Mouse (Mus musculus) ovary, postnatal 10 days (tissue): ENCODE data around the gene Fam173b.
"Not testable (repeated sequence)": the region's sequence is repeated elsewhere in the genome, so short reads cannot be mapped to it uniquely, and the experiment has no call there.

Experiments used
- DNase-seq: peaks from one replicate; pipeline ENCODE4 v3.0.0; 2022; ENCODE audit warnings: low spot score

Fam173b gene

GRCm38 (mm10) chr15:31601646-31602374 is at the start of gene Fam173b, which contains the start of gene Cct5:
Gene Fam173b, plus strand, starts transcription at chr15:31601852.
Gene Cct5, minus strand, starts transcription at chr15:31601804.
- peak; percentile 99 for DNase-seq

- no peak for DNase-seq
Observed at GRCm38 (mm10) chr15:31554855-31555254, 46.8 kb upstream of the Fam173b start.

- no peak for DNase-seq
Observed at GRCm38 (mm10) chr15:31561390-31561789, 40.3 kb upstream of the Fam173b start.

- no peak for DNase-seq
Observed at GRCm38 (mm10) chr15:31561976-31562375, 39.7 kb upstream of the Fam173b start.

GRCm38 (mm10) chr15:31562847-31563246 is 38.8 kb upstream of the Fam173b start:
- no peak for DNase-seq

- DNase-seq = no peak
Observed at GRCm38 (mm10) chr15:31563577-31564546, 37.8 kb upstream of the Fam173b start.

GRCm38 (mm10) chr15:31565184-31565583 is 36.5 kb upstream of the Fam173b start, which contains the start of gene Cmbl:
Gene Cmbl, plus strand, starts transcription at chr15:31565389.
- DNase-seq = no peak

- DNase-seq = no peak
Observed at GRCm38 (mm10) chr15:31565786-31566185, 35.9 kb upstream of the Fam173b start.

GRCm38 (mm10) chr15:31567431-31567830 is 34.2 kb upstream of the Fam173b start:
- no peak for DNase-seq

GRCm38 (mm10) chr15:31568581-31568996 is 33.1 kb upstream of the Fam173b start:
- no peak for DNase-seq

- no peak for DNase-seq
Observed at GRCm38 (mm10) chr15:31569325-31570022, 32.2 kb upstream of the Fam173b start.

GRCm38 (mm10) chr15:31570959-31571358 is 30.7 kb upstream of the Fam173b start:
- no peak for DNase-seq

GRCm38 (mm10) chr15:31571906-31572722 is 29.5 kb upstream of the Fam173b start:
- DNase-seq = no peak

- DNase-seq = no peak
Observed at GRCm38 (mm10) chr15:31573287-31573686, 28.4 kb upstream of the Fam173b start.

GRCm38 (mm10) chr15:31573692-31574091 is 28.0 kb upstream of the Fam173b start:
- DNase-seq = no peak

- no peak for DNase-seq
Observed at GRCm38 (mm10) chr15:31576076-31576475, 25.6 kb upstream of the Fam173b start.

GRCm38 (mm10) chr15:31581086-31581485 is 20.6 kb upstream of the Fam173b start:
- not testable (repeated sequence) for DNase-seq

GRCm38 (mm10) chr15:31583304-31584085 is 18.2 kb upstream of the Fam173b start:
- DNase-seq = no peak

GRCm38 (mm10) chr15:31585238-31585637 is 16.4 kb upstream of the Fam173b start:
- no peak for DNase-seq

- DNase-seq = no peak
Observed at GRCm38 (mm10) chr15:31586088-31586487, 15.6 kb upstream of the Fam173b start.
